ENCODE assay signal across 8 mouse cellular contexts in the genomic region with DNA sequence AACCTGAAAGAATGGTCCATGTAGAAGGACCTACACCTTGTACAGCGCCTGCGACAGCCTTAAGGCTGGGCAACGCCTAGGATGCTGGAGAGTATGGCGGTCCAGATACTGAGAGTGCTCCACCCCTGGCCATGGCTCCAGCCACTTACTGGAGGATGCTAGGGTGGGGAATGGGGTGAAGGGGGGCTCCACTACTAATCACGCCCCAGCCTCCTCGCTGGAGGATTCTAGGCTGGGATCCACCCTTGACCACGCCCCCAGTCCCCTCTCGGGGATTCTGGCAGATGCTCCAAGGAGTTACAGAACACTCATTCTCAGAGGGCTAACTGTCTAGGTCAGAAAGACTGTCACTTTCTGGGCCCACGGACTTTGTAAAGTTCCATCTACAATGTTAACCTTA. TPM values are rescaled to one million over a fixed set of nuclear protein-coding genes. Genes with fewer than 3 reads are reported as not detected.
DNase-seq lines count a peak whose midpoint lies in the region; ATAC-seq and TF ChIP-seq lines count a peak whose summit lies in the region.

No protein-coding gene starts in this region.

- no peak for ATAC-seq in lung, embryonic 14.5 days (ENCODE audit: insufficient read depth)
- ATAC-seq in granulocyte monocyte progenitor cell, adult 5-6 weeks (replicated peaks; ENCODE audit: poor library complexity, severe bottlenecking) = no peak

- no peaks in the 10 kb centered on the region for H3K9me3 ChIP-seq in lung, embryonic 14.5 days (ENCODE audit: low read depth, low read length)

- no peak for TF ChIP-seq CTCF in lung, embryonic 14.5 days (IDR thresholded peaks at IDR 0.05; ENCODE audit: low read depth)
- no peak for TF ChIP-seq CTCF in layer of hippocampus, adult 2 months (conservative IDR thresholded peaks at IDR 0.05)

- DNase-seq in lung, embryonic 14.5 days = peak; percentile 67
- DNase-seq in lung, postnatal 36 days = no peak
- peak; percentile 43 to 73 for DNase-seq in gastrocnemius, adult 8-10 months (ENCODE audit: low spot score in 2 of 2)
- peak; percentile 57 to 73 for DNase-seq in heart, postnatal 36 days
- peak; percentile 58 for DNase-seq in lung, postnatal 14 days
- no peak for DNase-seq in layer of hippocampus, adult 2 months (ENCODE audit: low spot score in 2 of 2)
- DNase-seq in retina, embryonic 14.5 days (ENCODE audit: low spot score) = no peak

- H3K4me3 ChIP-seq in lung, embryonic 14.5 days (ENCODE audit: low read depth, low read length) = no peak overlapping the region
- no peak overlapping the region for H3K4me3 ChIP-seq in layer of hippocampus, adult 2 months

- H3K9ac ChIP-seq in lung, embryonic 14.5 days = no peak overlapping the region

- H3K4me1 ChIP-seq in lung, embryonic 14.5 days (ENCODE audit: insufficient read depth) = peaks cover 65% of the 10 kb centered on the region

- H3K27ac ChIP-seq in lung, embryonic 14.5 days (ENCODE audit: low read depth) = peak overlapping the region; percentile 79
- H3K27ac ChIP-seq in layer of hippocampus, adult 2 months = no peak overlapping the region

- 8% methylated on average over 9 of the region's 9 CpGs for WGBS in lung, embryonic 14.5 days

- intact Hi-C loops in heart, postnatal 36 days (cut with DNase I) = no loop called here

- peak overlapping the region; percentile 76 for H3K4me2 ChIP-seq in lung, embryonic 14.5 days

- no peaks in the 10 kb centered on the region for H3K36me3 ChIP-seq in lung, embryonic 14.5 days (ENCODE audit: insufficient read depth)

- peaks cover 13% of the 10 kb centered on the region; the same call in 1 of the 2 replicates for H3K27me3 ChIP-seq in lung, embryonic 14.5 days (ENCODE audit: insufficient read depth, low read length)

RNA-seq across cellular contexts. Expression of gene Tle2, which starts 1.4 kb away (rescaled TPM):
- polyA plus RNA-seq in lung, embryonic 14.5 days (2014; fragmentation: Nextera tagmentation; extraction: Ambion mirVana) = 27.5 and 32.5 TPM in 2 replicates
- total RNA-seq in gastrocnemius, adult 8-10 months (2022) = 1 to 10 TPM; 3.1 to 4.3 (median 4.0) TPM
- 10 to 100 TPM in 1 of 2 experiments, 1 to 10 TPM in 1; 7.5 to 11.5 TPM for total RNA-seq in heart, postnatal 36 days (2021)
- 10 to 100 TPM; 34.0 to 46.8 TPM for total RNA-seq in layer of hippocampus, adult 2 months (2021)
- 4.4 and 5.0 TPM in 2 replicates for total RNA-seq in granulocyte monocyte progenitor cell, adult 5-6 weeks (2014; fragmentation: Nextera tagmentation)
- total RNA-seq in granulocyte monocyte progenitor cell, adult 5-6 weeks (2017) = 0.17 and 2.4 TPM in 2 replicates

RNA-seq across cellular contexts. Expression of gene Aes, which starts 13.7 kb away (rescaled TPM):
- 360 and 404 TPM in 2 replicates for polyA plus RNA-seq in lung, embryonic 14.5 days (2014; fragmentation: Nextera tagmentation; extraction: Ambion mirVana)
- 100 to 1,000 TPM; 851 to 988 (median 920) TPM for total RNA-seq in gastrocnemius, adult 8-10 months (2022)
- total RNA-seq in heart, postnatal 36 days (2021) = 1,000 to 10,000 TPM in 1 of 2 experiments, 100 to 1,000 TPM in 1; 977 to 1,076 TPM
- total RNA-seq in layer of hippocampus, adult 2 months (2021) = 100 to 1,000 TPM; 702 to 736 TPM
- 216 and 220 TPM in 2 replicates for total RNA-seq in granulocyte monocyte progenitor cell, adult 5-6 weeks (2014; fragmentation: Nextera tagmentation)
- total RNA-seq in granulocyte monocyte progenitor cell, adult 5-6 weeks (2017) = 151 and 250 TPM in 2 replicates

RNA-seq across cellular contexts. Expression of gene Tle6, which starts 27.9 kb away (rescaled TPM):
- polyA plus RNA-seq in lung, embryonic 14.5 days (2014; fragmentation: Nextera tagmentation; extraction: Ambion mirVana) = 24.1 and 25.2 TPM in 2 replicates
- 1 to 10 TPM; 4.1 to 6.9 (median 5.3) TPM for total RNA-seq in gastrocnemius, adult 8-10 months (2022)
- 1 to 10 TPM; 7.5 to 8.5 TPM for total RNA-seq in heart, postnatal 36 days (2021)
- total RNA-seq in layer of hippocampus, adult 2 months (2021) = 1 to 10 TPM; 4.1 to 5.0 TPM
- 22.2 and 26.0 TPM in 2 replicates for total RNA-seq in granulocyte monocyte progenitor cell, adult 5-6 weeks (2014; fragmentation: Nextera tagmentation)
- 4.9 and 7.9 TPM in 2 replicates for total RNA-seq in granulocyte monocyte progenitor cell, adult 5-6 weeks (2017)

RNA-seq across cellular contexts. Expression of gene Gna11, which starts 28.0 kb away (rescaled TPM):
- polyA plus RNA-seq in lung, embryonic 14.5 days (2014; fragmentation: Nextera tagmentation; extraction: Ambion mirVana) = 81.2 and 88.2 TPM in 2 replicates
- total RNA-seq in gastrocnemius, adult 8-10 months (2022) = 10 to 100 TPM; 26.2 to 30.7 (median 28.4) TPM
- total RNA-seq in heart, postnatal 36 days (2021) = 10 to 100 TPM; 50.7 to 51.7 TPM
- total RNA-seq in layer of hippocampus, adult 2 months (2021) = 100 to 1,000 TPM; 118 to 123 TPM
- 17.0 and 25.7 TPM in 2 replicates for total RNA-seq in granulocyte monocyte progenitor cell, adult 5-6 weeks (2014; fragmentation: Nextera tagmentation)
- total RNA-seq in granulocyte monocyte progenitor cell, adult 5-6 weeks (2017) = 4.9 and 6.4 TPM in 2 replicates

RNA-seq across cellular contexts. Expression of gene BC025920, which starts 33.1 kb away (rescaled TPM):
- polyA plus RNA-seq in lung, embryonic 14.5 days (2014; fragmentation: Nextera tagmentation; extraction: Ambion mirVana) = 0.58 and 0.61 TPM in 2 replicates
- 1 to 10 TPM; 2.8 to 3.8 (median 3.0) TPM for total RNA-seq in gastrocnemius, adult 8-10 months (2022)
- total RNA-seq in heart, postnatal 36 days (2021) = 1 to 10 TPM; 2.6 to 2.7 TPM
- 1 to 10 TPM; 4.2 to 5.0 TPM for total RNA-seq in layer of hippocampus, adult 2 months (2021)
- total RNA-seq in granulocyte monocyte progenitor cell, adult 5-6 weeks (2014; fragmentation: Nextera tagmentation) = 3.7 and 4.4 TPM in 2 replicates
- 0.26 and 1.4 TPM in 2 replicates for total RNA-seq in granulocyte monocyte progenitor cell, adult 5-6 weeks (2017)

Comparison
In these comparisons a context has a peak if more than half of its experiments do, and no peak if none do; other contexts are left out.
1. DNase-seq: peak in lung, embryonic 14.5 days (single experiment), gastrocnemius, adult 8-10 months (2 of 2), heart, postnatal 36 days (2 of 2) and lung, postnatal 14 days (single experiment); none in lung, postnatal 36 days (single experiment), layer of hippocampus, adult 2 months (0 of 2) and retina, embryonic 14.5 days (single experiment).